Mouse (Mus musculus): ENCODE measurements around the gene Rasl12. TPM values are rescaled to one million over a fixed set of nuclear protein-coding genes. Genes with fewer than 3 reads are reported as not detected.

The Rasl12 gene
- 6.7 TPM in 2 replicates for polyA plus RNA-seq (2016; fragmentation: Nextera tagmentation; extraction: Ambion mirVana)

DNA sequence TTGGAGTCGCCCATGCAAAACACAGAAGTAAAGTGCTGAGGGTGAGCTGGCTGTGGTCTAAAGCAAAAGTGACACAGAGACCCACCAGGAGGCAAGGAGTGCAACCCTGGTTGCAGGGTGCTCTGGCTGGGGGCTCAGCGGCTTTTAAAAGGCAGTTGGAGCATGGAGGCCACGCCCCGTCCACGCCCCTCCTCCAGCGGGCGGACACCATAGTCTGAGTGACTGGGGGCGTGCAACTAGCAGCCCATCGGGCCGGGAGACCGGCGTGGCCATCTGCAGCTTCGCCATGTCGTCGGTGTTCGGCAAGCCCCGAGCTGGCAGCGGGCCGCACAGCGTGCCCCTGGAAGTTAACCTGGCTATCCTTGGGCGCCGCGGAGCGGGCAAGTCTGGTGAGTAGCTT, at the start of gene Rasl12:
Gene Rasl12, plus strand, starts transcription at position 228 of the 400 bp plus-strand sequence.
- 1% methylated on average over 24 of the region's 24 CpGs for WGBS

GRCm38 (mm10) chr9:65353251-65353650, 45.1 kb upstream of the Rasl12 start:
- H3K4me3 ChIP-seq, result no peak overlapping the region
- no peak overlapping the region for H3K27ac ChIP-seq (replicated peaks)
- peaks cover 44% of the 10 kb centered on the region for H3K36me3 ChIP-seq
- no peak for DNase-seq (ENCODE audit: low spot score)
- WGBS, result 90% methylated on average over 5 of the region's 5 CpGs
- no peaks in the 10 kb centered on the region for H3K27me3 ChIP-seq (ENCODE audit: low read depth, poor library complexity, severe bottlenecking)
- peaks cover 2% of the 10 kb centered on the region; the same call in 1 of the 2 replicates for H3K4me1 ChIP-seq
- H3K9me3 ChIP-seq (replicated peaks), result no peaks in the 10 kb centered on the region

More for the DNA sequence above, at the start of gene Rasl12:
- no peaks in the 10 kb centered on the region for H3K9me3 ChIP-seq (replicated peaks)
- H3K4me3 ChIP-seq, result peak within 1 kb of the TSS; percentile 68
- H3K4me1 ChIP-seq, result peaks cover 13% of the 10 kb centered on the region
- peak; percentile 82 for DNase-seq (ENCODE audit: low spot score)
- peaks cover 33% of the 10 kb centered on the region for H3K27me3 ChIP-seq (ENCODE audit: low read depth, poor library complexity, severe bottlenecking)
- H3K36me3 ChIP-seq, result no peaks in the 10 kb centered on the region
- peak within 1 kb of the TSS; percentile 85 for H3K27ac ChIP-seq (replicated peaks)

DNA sequence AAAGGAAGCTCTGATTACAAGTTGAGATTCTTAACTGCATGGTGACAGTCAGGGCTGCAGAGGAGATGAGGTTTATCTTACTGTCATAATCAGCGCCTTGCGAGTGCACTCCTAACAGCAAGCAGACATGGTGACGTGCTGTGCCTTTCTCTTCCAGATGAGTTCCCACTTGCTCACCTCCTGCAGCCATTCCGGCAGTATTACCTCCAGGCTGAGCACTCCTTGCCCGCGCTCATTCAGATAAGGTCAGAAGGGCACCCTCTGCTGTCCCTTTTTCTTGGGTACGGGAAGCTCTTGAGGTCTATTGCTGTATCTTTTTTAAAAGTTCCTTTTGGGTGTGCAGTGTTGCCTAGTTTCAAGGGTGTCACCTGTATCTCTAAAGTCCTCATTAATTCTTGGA, 41.7 kb upstream of the Rasl12 start:
- Histone ChIP-seq H3K27ac (replicated peaks) (no peak overlapping the region), H3K36me3 (peaks cover 77% of the 10 kb centered on the region), H3K4me3 (no peak overlapping the region), H3K27me3 (ENCODE audit: low read depth, poor library complexity, severe bottlenecking) (no peaks in the 10 kb centered on the region), H3K9me3 (replicated peaks) (no peaks in the 10 kb centered on the region), H3K4me1 (no peaks in the 10 kb centered on the region)
- DNase-seq (ENCODE audit: low spot score), result no peak
- 90% methylated on average over 7 of the region's 7 CpGs for WGBS

- H3K27ac ChIP-seq (replicated peaks), result no peak overlapping the region
- peaks cover 81% of the 10 kb centered on the region for H3K36me3 ChIP-seq
- H3K27me3 ChIP-seq (ENCODE audit: low read depth, poor library complexity, severe bottlenecking), result no peaks in the 10 kb centered on the region
- 93% methylated on average over 2 of the region's 2 CpGs for WGBS
- DNase-seq (ENCODE audit: low spot score), result no peak
- no peak overlapping the region for H3K4me3 ChIP-seq
- no peaks in the 10 kb centered on the region for H3K9me3 ChIP-seq (replicated peaks)
- no peaks in the 10 kb centered on the region for H3K4me1 ChIP-seq
Observed at GRCm38 (mm10) chr9:65356971-65357370, 41.3 kb upstream of the Rasl12 start.

- H3K36me3 ChIP-seq, result peaks cover 88% of the 10 kb centered on the region
- 89% methylated on average over 1 of the region's 1 CpGs for WGBS
Observed at GRCm38 (mm10) chr9:65358956-65359480, 39.3 kb upstream of the Rasl12 start.

GRCm38 (mm10) chr9:65360641-65361448, 37.5 kb upstream of the Rasl12 start, which contains the start of gene Ubap1l:
Gene Ubap1l, plus strand, starts transcription at chr9:65361041.
- peaks cover 82% of the 10 kb centered on the region for H3K36me3 ChIP-seq

More at GRCm38 (mm10) chr9:65358956-65359480, 39.3 kb upstream of the Rasl12 start:
- H3K4me3 ChIP-seq, result no peak overlapping the region
- no peaks in the 10 kb centered on the region for H3K9me3 ChIP-seq (replicated peaks)
- no peak for DNase-seq (ENCODE audit: low spot score)
- H3K4me1 ChIP-seq, result no peaks in the 10 kb centered on the region
- no peak overlapping the region for H3K27ac ChIP-seq (replicated peaks)
- no peaks in the 10 kb centered on the region for H3K27me3 ChIP-seq (ENCODE audit: low read depth, poor library complexity, severe bottlenecking)

DNA sequence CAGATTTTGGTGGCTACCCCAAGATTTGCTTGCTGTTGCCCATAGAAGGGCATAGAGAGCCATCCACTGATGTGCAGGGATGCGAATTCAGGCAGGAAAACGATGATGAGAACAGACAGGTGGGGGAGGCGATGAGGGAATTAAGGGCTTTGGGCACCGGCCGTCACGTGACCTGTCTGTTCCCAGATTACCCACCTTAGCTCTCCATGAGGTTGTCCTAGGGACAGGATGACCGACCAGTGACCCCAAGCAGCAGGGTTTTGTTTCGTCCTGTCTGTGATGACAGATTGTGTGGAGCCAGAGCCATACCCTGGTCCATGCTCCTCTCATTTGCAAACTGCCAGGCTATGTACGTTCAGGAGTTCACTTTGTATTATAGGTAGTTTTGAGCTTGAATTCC, 34.6 kb upstream of the Rasl12 start:
- no peak for DNase-seq (ENCODE audit: low spot score)
- Histone ChIP-seq H3K4me1 (peaks cover 5% of the 10 kb centered on the region), H3K27ac (replicated peaks) (no peak overlapping the region), H3K9me3 (replicated peaks) (no peaks in the 10 kb centered on the region), H3K27me3 (ENCODE audit: low read depth, poor library complexity, severe bottlenecking) (no peaks in the 10 kb centered on the region), H3K36me3 (peaks cover 59% of the 10 kb centered on the region), H3K4me3 (no peak overlapping the region)
- WGBS, result 80% methylated on average over 9 of the region's 9 CpGs

More at GRCm38 (mm10) chr9:65360641-65361448, 37.5 kb upstream of the Rasl12 start, which contains the start of gene Ubap1l:
- WGBS, result 93% methylated on average over 16 of the region's 16 CpGs
- H3K27ac ChIP-seq (replicated peaks), result no peak within 1 kb of the TSS
- H3K9me3 ChIP-seq (replicated peaks), result no peaks in the 10 kb centered on the region
- DNase-seq (ENCODE audit: low spot score), result no peak
- no peaks in the 10 kb centered on the region for H3K4me1 ChIP-seq
- H3K4me3 ChIP-seq, result no peak within 1 kb of the TSS
- no peaks in the 10 kb centered on the region for H3K27me3 ChIP-seq (ENCODE audit: low read depth, poor library complexity, severe bottlenecking)

DNA sequence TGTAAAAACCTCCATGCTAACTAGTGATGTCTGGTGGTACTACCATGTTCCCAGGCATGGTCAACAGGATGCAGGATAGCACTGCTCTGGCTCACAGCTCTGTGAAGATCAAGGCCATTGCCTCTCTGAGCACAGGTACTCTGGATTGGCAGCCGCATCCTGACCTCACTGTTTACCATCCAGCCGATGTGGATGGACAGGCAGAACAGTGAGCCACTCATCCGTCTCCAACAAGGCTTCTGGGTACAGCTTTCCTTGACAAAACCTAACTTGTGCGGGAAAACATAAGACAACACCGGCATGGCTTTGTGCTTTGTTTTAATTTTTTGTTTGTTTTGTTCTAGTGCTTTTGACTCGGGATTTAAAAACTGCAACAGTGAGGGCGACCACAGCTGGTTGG, 32.6 kb upstream of the Rasl12 start:
- no peaks in the 10 kb centered on the region for H3K9me3 ChIP-seq (replicated peaks)
- no peak for DNase-seq (ENCODE audit: low spot score)
- WGBS, result 90% methylated on average over 7 of the region's 7 CpGs
- H3K4me1 ChIP-seq, result peaks cover 5% of the 10 kb centered on the region
- H3K36me3 ChIP-seq, result peaks cover 41% of the 10 kb centered on the region
- no peaks in the 10 kb centered on the region for H3K27me3 ChIP-seq (ENCODE audit: low read depth, poor library complexity, severe bottlenecking)
- no peak overlapping the region for H3K27ac ChIP-seq (replicated peaks)
- H3K4me3 ChIP-seq, result no peak overlapping the region

GRCm38 (mm10) chr9:65371756-65372155, 26.6 kb upstream of the Rasl12 start:
- H3K27ac ChIP-seq (replicated peaks), result no peak overlapping the region
- peaks cover 24% of the 10 kb centered on the region for H3K36me3 ChIP-seq
- 79% methylated on average over 24 of the region's 24 CpGs for WGBS
- H3K27me3 ChIP-seq (ENCODE audit: low read depth, poor library complexity, severe bottlenecking), result no peaks in the 10 kb centered on the region
- H3K4me1 ChIP-seq, result peaks cover 5% of the 10 kb centered on the region
- H3K4me3 ChIP-seq, result no peak overlapping the region
- DNase-seq (ENCODE audit: low spot score), result no peak
- no peaks in the 10 kb centered on the region for H3K9me3 ChIP-seq (replicated peaks)

- Histone ChIP-seq H3K27me3 (ENCODE audit: low read depth, poor library complexity, severe bottlenecking) (no peaks in the 10 kb centered on the region), H3K27ac (replicated peaks) (no peak overlapping the region), H3K4me3 (no peak overlapping the region), H3K9me3 (replicated peaks) (no peaks in the 10 kb centered on the region), H3K36me3 (peaks cover 30% of the 10 kb centered on the region), H3K4me1 (no peaks in the 10 kb centered on the region)
- WGBS, result 78% methylated on average over 4 of the region's 4 CpGs
- no peak for DNase-seq (ENCODE audit: low spot score)
Observed at GRCm38 (mm10) chr9:65372449-65372848, 25.9 kb upstream of the Rasl12 start.

GRCm38 (mm10) chr9:65374468-65375162, 23.7 kb upstream of the Rasl12 start:
- Histone ChIP-seq H3K4me3 (no peak overlapping the region), H3K9me3 (replicated peaks) (no peaks in the 10 kb centered on the region), H3K36me3 (peaks cover 31% of the 10 kb centered on the region), H3K27me3 (ENCODE audit: low read depth, poor library complexity, severe bottlenecking) (no peaks in the 10 kb centered on the region), H3K27ac (replicated peaks) (no peak overlapping the region), H3K4me1 (no peaks in the 10 kb centered on the region)
- WGBS, result 88% methylated on average over 5 of the region's 5 CpGs
- DNase-seq (ENCODE audit: low spot score), result no peak

DNA sequence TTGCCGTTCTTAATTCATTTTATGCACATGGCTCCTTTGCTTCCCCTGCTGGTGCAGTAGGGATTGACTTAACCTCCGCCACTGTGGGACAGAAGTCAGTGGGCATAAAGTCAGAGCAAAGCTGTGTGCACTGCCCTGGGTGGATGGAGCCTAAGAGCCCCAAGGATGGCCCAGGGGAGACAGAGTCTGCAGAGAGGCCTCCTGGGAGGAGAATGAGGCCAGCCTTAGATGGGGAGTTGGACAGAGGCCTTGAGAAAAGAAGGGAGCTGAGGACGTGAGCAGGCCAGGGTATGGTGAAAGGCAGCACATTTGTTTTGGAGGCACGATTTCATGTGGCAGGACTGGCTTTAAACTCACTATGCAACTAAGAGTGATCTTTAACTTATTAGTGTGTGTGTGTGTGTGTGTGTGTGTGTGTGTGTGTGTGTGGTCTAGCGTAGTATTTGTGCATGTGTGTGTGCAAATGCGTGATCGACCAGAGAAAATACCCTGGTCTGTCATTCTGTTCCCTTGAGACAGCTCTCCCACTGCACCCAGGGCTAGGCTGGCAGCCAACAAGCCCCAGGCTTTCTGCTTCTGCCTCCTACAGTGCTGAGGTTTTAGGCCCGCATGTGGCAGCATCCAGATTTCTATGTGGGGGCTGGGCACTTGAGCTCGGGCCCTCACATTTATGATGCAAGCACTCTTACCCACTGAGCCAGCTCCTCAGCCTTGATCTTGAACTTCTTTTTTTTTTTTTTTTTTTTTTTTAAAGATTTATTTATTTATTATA, 23.0 kb upstream of the Rasl12 start:
- no peak for DNase-seq (ENCODE audit: low spot score)
- Histone ChIP-seq H3K4me3 (no peak overlapping the region), H3K4me1 (no peaks in the 10 kb centered on the region), H3K27me3 (ENCODE audit: low read depth, poor library complexity, severe bottlenecking) (no peaks in the 10 kb centered on the region), H3K27ac (replicated peaks) (no peak overlapping the region), H3K9me3 (replicated peaks) (no peaks in the 10 kb centered on the region), H3K36me3 (peaks cover 31% of the 10 kb centered on the region)
- 82% methylated on average over 9 of the region's 9 CpGs for WGBS
